Mouse (Mus musculus) liver, postnatal 0 days (tissue): ENCODE data around the gene Mvk.

Experiments
- CTCF ChIP-seq: sonication (generic); IDR thresholded peaks from 2 replicates; pipeline ENCODE4 v1.5.1; 2016; ENCODE audit warnings: antibody characterized with exemption, low read depth
- EP300 ChIP-seq: IDR thresholded peaks from 2 replicates; pipeline ENCODE4 v1.6.1; 2016; ENCODE audit warnings: antibody characterized with exemption, low read depth, mild to moderate bottlenecking

DNA sequence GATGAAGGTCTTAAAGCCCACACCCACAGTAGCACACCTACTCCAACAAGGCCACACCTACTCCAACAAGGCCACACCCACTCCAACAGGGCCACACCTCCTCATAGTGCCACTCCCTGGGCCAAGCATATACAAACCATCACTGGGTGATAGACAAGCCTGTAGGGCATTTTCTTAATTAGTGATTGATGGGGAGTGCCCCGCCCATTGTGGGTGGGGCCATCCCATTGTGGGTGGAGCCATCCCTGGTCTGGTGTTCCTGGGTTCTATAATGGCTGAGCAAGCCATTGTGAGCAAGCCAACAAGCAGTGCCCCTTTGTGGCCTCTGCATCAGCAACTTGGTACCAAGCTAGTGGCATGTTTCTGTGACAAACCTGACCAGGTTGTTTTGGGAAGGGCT, 50.7 kb downstream of the Mvk start:
- TF ChIP-seq EP300 (no peak), CTCF (no peak)
